Mouse (Mus musculus) heart, adult 11 months (tissue): ENCODE measurements around the gene Scg5.

Experiments
- DNase-seq: peaks from one replicate; pipeline ENCODE4 v3.0.0; 2022

Scg5 gene

GRCm38 (mm10) chr2:113828943-113829882 lies at the start of gene Scg5:
Scg5 (minus strand) TSS chr2:113829121.
- DNase-seq: peak; percentile 85

DNA sequence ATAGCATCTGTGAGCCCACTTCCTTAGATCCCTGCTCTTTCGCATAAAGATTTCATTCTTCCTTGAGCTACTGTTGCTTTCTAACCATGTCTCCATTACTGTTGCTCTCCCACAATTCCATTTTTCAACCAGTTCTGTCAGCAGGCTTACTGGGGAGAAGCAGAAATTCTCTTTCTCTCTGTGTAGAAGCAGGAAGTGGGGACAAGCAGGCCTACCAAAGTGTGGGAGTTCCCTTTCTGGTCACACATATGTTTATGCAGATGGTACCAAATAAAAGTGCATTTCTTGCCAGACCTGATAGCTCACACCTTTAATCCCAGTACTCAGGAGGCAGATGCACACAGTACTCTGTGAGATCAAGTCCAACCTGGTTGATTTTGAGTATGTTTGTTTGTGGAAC lies 41.2 kb upstream of the Scg5 start:
- DNase-seq: peak; percentile 43

DNA sequence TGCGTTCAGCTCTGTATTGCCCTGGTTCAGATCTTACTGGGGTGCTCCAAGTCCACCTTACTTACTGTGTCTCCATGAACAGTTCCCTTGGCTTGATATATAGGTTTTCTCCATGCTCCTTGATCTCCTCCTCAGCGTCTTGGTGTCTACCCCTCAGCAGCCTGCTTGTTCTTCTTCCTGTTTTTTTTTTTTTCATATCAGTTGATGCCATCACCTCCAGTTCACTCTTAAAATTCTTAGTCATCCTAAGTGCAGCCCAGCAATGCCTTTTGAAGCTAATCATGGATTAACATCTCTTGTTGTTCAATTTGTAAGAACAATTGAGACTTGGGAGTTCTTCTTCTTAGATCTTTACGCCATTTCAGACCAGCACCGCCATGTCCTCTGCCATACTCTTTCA lies 39.5 kb upstream of the Scg5 start:
- DNase-seq: no peak

DNA sequence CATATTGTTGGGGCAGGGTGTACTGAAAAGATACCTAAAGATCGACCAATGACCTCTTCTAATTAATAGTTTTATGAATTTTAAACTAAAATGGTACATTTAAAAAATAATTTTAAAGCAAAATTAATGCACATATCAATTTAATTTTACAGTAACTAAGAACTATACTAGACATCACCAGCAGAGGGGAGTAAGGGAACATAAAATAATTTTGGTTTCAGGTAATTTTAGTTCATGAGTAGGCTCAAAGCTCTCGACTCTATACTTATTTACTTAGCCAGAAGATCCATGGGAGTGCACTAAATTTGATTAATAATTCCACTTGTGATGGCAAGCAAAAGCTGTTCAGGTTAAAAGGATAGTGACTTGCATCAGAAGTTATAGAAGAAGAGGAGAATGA lies 37.2 kb upstream of the Scg5 start:
- DNase-seq: peak; percentile 1

- DNase-seq: no peak
Observed at GRCm38 (mm10) chr2:113849141-113849540, 20.2 kb upstream of the Scg5 start.

DNA sequence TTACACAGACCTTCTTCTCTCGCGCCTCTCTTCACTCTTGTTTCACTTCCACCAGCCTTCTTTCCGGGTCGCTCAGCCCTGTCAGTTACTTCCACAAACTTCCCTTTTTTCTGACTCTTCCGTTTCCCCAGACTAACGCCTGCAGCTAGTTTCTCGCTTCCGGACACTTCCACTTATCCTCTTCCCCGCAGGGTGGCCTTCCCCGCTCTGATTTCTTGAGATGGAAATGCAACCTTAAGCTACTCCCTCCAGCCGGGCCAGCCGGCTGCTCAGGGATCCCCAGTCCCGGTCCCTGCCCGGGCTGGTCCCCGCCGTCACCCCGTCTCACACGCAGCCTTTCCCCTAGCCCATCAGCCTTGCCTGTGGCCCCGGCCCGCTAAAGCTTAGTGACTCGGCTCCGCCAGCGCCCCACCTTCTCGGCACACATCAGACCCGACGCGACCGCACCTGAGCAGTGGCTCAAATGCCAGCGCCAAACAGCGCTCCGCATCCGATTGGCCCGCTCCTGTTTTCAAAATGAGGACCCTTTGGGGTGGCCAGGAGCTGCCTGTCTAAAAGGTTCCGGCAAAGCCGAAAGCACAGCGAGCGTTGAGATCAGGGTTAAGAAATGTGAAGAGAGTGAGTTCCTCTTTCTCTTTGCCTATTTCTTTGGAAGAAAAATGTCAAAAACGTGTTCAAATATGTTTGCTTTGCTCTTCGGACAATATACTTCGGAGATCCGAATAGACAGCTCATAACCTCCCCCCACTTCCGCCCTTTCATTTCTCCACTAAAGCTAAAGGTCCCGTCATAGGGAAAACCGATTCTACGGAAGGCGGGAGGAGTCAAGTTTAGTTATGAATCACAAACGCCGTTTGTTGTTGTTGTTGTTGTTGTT lies 19.6 kb upstream of the Scg5 start, which contains the start of gene Arhgap11a:
TSS of gene Arhgap11a (minus strand) at position 417 of the 877 bp plus-strand sequence.
- peak; percentile 99 for DNase-seq

GRCm38 (mm10) chr2:113847678-113848244 lies 18.8 kb upstream of the Scg5 start:
- DNase-seq: peak; percentile 95

DNA sequence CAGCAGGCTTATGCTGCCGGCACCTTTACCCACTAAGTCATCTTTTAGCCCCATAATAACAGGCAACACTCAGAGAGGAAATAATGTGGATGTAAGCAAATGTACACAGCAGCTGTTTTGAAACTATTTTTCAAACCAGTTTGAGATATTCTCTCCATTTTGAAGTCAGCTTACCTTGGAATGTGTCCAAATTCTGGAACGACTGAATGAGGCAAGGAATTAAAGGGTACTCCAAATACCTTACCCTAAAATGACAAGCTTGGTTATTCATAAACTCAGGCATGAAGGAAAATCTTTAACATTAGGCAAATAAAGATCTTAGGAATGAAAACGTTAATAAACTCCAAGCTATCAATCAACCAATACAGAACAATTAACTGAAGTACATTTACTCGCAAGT lies 16.2 kb upstream of the Scg5 start:
- DNase-seq: no peak

DNA sequence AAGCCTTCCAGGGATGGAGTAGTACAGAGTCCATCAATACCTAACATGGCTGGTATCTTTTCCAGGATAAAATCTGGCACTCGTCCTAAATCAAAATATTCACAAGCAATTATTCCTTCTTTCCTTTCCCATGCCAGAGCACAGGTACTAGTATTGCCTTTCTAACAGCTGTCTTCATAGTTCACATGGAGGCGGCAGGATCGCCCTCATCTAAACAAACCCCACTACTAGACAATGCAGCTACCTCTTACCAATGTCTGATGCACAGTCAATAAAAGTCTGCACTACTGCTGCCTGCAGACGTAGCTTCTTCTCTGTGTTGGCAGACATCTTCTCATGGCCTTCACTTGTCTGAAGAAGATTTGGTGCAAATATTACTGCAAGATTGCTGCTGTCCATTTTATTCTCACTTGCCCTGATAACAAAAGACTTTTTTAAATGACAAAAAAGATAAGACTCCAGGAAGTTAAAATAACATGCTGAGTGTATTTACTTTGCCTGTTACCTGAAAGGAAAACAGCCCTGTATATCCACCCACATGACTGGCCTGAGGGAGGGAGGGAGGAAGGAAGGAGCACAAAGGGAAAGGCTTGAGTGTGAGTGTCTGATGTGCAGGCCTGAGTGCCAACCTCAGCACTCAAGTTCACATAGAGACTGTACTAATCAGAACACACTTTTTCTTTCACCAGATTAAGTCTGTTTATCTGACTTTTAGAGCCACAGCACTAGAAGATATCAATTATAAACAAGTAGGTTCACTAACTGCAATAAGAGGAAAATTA lies 12.9 kb upstream of the Scg5 start:
- DNase-seq: peak; percentile 72

DNA sequence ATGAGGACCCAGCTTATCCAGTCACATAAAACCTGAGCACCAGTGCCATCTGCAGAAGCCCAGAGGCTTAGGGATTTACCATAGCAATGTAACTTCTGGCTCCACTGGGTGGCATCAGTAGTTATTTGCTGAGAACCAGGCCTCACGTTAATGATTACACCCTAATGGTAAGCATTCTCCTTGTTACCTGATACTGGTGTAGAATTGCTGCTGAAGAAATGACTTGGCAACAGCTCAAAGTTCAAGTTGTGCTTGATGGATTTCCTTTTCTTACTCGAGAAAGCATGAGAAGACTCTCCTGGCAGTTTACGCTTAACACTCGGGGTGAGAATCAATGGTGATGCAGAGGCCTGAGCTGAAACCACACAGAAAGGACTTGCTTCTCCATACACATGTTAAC lies 10.6 kb upstream of the Scg5 start:
- DNase-seq: peak; percentile 33

GRCm38 (mm10) chr2:113835219-113835618 lies 6.3 kb upstream of the Scg5 start:
- DNase-seq: no peak

GRCm38 (mm10) chr2:113828086-113828942 lies 607 bp downstream of the Scg5 start:
- DNase-seq: peak; percentile 71

- peak; percentile 87 for DNase-seq
Observed at GRCm38 (mm10) chr2:113823909-113824308, 5.0 kb downstream of the Scg5 start.

DNA sequence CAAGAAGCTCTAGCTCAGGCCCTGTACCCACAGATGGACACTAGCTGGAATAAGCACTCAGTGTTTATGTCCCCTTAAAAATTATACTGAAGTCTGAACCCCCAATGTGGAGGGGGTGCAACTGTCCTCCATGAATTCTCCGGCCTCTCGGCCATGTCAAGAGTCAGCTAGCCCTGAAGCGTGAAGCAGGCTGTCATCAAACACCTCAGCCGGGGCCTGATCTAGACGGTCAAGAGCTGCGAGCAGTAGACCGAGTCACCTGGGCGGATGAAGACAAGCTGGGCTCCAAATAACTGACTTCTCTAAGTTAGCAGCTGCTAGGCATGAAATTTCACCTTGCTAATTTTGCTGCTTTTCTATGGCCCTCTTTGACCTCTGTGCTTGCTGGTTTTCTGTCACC lies 6.6 kb downstream of the Scg5 start:
- peak; percentile 84 for DNase-seq

- peak; percentile 53 for DNase-seq
Observed at GRCm38 (mm10) chr2:113821176-113821734, 7.7 kb downstream of the Scg5 start.

- DNase-seq: peak; percentile 94
Observed at GRCm38 (mm10) chr2:113820117-113820516, 8.8 kb downstream of the Scg5 start.

- peak; percentile 63 for DNase-seq
Observed at GRCm38 (mm10) chr2:113817681-113818606, 11.0 kb downstream of the Scg5 start.

GRCm38 (mm10) chr2:113807640-113808039 lies 21.3 kb downstream of the Scg5 start:
- DNase-seq: peak; percentile 88

DNA sequence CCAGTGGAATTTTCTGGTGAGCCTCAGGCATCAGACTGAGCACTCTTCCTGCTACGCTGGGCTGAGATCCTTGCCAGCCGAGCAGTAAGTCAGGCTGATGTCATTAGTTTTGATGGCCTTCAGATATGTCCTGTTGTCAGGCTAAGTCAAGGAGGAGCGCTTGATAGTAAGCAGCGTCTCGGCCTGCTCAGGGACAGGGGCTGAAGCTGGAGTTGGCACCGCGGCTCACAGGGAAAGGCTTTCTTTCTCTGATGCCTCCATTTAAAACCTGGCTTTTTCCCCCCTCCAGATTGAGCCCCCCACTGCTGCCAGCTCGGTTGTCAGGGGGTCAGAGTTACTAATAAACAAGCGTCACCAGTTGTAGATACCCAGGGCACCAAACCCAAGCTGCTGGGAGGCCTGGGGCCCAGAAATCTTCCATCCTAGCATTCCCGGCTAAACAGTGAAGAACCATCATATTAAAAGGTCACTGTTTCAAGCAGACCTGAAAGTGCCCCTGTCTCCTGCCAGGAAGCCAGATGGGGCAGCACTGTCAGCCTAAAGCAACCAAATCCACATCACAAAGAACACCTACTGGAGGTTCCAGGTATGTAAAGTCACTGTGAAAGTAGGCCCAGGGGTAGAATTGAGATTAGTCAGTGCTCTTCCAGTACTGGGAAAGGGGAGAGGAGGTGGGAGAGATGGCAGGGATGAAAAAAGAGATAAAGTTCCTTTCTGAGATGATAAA lies 21.9 kb downstream of the Scg5 start:
- peak; percentile 67 for DNase-seq
